Mouse (Mus musculus) kidney, adult 2 months (tissue): ENCODE measurements at regions not wholly inside any gene's neighbourhood (a gene's known extent, or its start where the extent isn't known, plus 50 kb on each side); places are given as distances from the start of the nearest gene placed in this dataset.
A peak's percentile ranks its signal among the peaks of the same experiment; 100 is the strongest.

ENCODE experiments used
- DNase-seq: peaks from one replicate; pipeline ENCODE4 v3.0.0; 2021
- H3K27ac ChIP-seq: fragments of 200-500 bp; 2 replicates; pipeline ENCODE4 v1.5.1; 2012; ENCODE audit warnings: low read depth, low read length, control low read depth, inconsistent platforms; ENCODE audit not compliant: insufficient read depth
- H3K27me3 ChIP-seq: fragments of 200-500 bp; replicated peaks from 2 replicates; pipeline ENCODE4 v1.6.1; 2012; ENCODE audit warnings: mild to moderate bottlenecking, moderate library complexity, low read length, inconsistent platforms; ENCODE audit not compliant: control insufficient read depth, insufficient read depth
- H3K36me3 ChIP-seq: fragments of 200-500 bp; 2 replicates; pipeline ENCODE4 v1.6.1; 2012; ENCODE audit warnings: mild to moderate bottlenecking, moderate library complexity, low read length, inconsistent platforms; ENCODE audit not compliant: control insufficient read depth, insufficient read depth
- H3K4me1 ChIP-seq: fragments of 200-500 bp; 2 replicates; pipeline ENCODE4 v1.6.1; 2011; ENCODE audit warnings: low read length; ENCODE audit not compliant: control insufficient read depth, insufficient read depth
- H3K4me3 ChIP-seq: fragments of 200-500 bp; 2 replicates; pipeline ENCODE4 v1.5.1; 2011; ENCODE audit warnings: mild to moderate bottlenecking, low read depth, low read length, control low read depth; ENCODE audit not compliant: insufficient read depth
- CTCF ChIP-seq: fragments of 200-500 bp; conservative IDR thresholded peaks from 2 replicates; pipeline ENCODE4 v1.5.1; 2011; ENCODE audit warnings: low read depth, mild to moderate bottlenecking, control low read depth, low read length, moderate library complexity, mixed read lengths; ENCODE audit not compliant: insufficient read depth, insufficient read length
- POLR2A ChIP-seq: fragments of 200-500 bp; IDR thresholded peaks from one replicate; pipeline ENCODE4 v1.6.1; 2011; ENCODE audit warnings: low read depth, low read length, control low read depth
- WGBS: fragments of 180-500 bp; shearing (Covaris S2); methylation state at CpG from one replicate; pipeline ENCODE4 v1.1.7; 2018; 5-methylcytosine and 5-hydroxymethylcytosine counted together

DNA sequence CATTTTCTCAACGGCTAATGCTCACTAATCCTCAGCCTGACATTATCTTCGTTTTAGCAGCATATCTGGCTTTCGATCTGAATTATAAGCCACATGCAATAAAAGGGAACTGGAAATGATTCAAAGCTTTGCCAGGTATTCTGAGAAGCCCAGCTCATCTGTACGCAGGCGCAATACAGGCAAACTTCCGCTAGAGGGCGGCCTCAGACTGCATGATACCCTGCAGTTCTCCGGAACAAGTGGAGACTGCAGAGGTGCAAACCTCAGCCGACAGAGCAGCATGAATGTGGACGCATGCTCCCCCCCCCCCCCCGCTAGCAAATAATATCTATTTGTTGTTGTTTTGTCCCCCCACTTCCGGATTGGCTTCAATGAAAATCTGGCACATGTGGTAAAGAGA, 75.3 kb upstream of the Shisa3 start:
- Histone ChIP-seq H3K27ac (no peak overlapping the region), H3K27me3 (no peaks in the 10 kb centered on the region), H3K4me1 (peaks cover 4% of the 10 kb centered on the region; the same call in 1 of the 2 replicates), H3K36me3 (no peaks in the 10 kb centered on the region), H3K4me3 (no peak overlapping the region)
- 3% methylated on average over 12 of the region's 12 CpGs for WGBS
- peak; percentile 81 for DNase-seq
- TF ChIP-seq CTCF, result peak; percentile 94
- TF ChIP-seq POLR2A, result no peak

DNA sequence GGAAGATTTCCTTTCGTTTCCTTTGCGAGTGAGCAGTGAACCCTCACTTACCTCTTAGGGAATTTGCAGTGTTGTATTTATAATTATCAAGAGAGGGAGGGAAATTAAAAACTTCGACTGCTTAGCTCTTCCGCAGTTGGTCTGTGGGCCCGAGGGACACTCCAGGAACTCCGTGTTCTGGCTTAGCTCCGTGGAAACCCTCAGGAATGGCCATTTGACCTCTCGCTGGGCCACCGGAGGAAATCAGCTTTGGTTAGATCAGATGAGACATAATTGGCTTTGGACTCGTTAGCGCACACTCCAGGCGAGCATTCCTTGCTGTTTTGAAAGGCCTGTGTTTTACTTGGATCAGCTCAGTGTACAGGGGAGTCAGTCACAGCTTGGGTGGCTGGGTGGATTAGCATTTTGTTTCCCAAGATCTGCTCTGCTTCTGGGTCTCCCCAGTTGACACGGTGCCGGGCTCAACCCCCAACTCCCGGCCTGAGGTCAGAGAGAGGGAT, 74.9 kb upstream of the Shisa3 start:
- 13% methylated on average over 15 of the region's 15 CpGs for WGBS
- H3K27ac ChIP-seq, result no peak overlapping the region
- peaks cover 4% of the 10 kb centered on the region; the same call in 1 of the 2 replicates for H3K4me1 ChIP-seq
- H3K4me3 ChIP-seq, result peak overlapping the region; percentile 27; the same call in 1 of the 2 replicates
- no peak for TF ChIP-seq CTCF
- TF ChIP-seq POLR2A, result no peak
- no peaks in the 10 kb centered on the region for H3K36me3 ChIP-seq
- no peaks in the 10 kb centered on the region for H3K27me3 ChIP-seq
- peak; percentile 21 for DNase-seq

DNA sequence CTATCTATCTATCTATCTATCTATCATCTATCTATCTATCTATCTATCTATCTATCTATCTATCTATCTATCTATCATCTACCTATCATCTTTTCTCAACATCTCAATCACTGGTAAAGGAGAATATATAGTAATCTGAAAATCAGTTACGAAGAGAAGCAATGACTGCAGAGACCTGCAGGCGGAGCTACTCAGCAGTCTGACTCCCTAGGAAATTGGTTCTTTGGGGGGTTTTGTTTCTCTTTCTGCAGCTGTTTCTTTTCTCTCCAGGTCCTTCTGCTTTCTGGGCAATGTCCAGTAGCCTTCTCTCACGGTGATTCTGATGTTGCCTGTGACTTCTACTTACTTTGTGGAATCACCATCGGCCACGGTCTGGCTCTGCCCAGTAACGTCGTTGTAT, 73.6 kb upstream of the Shisa3 start:
- DNase-seq, result no peak
- H3K4me1 ChIP-seq, result peaks cover 4% of the 10 kb centered on the region; the same call in 1 of the 2 replicates
- H3K27ac ChIP-seq, result no peak overlapping the region
- no peaks in the 10 kb centered on the region for H3K36me3 ChIP-seq
- TF ChIP-seq CTCF, result no peak
- WGBS, result 56% methylated on average over 7 of the region's 7 CpGs
- H3K4me3 ChIP-seq, result no peak overlapping the region
- no peaks in the 10 kb centered on the region for H3K27me3 ChIP-seq

DNA sequence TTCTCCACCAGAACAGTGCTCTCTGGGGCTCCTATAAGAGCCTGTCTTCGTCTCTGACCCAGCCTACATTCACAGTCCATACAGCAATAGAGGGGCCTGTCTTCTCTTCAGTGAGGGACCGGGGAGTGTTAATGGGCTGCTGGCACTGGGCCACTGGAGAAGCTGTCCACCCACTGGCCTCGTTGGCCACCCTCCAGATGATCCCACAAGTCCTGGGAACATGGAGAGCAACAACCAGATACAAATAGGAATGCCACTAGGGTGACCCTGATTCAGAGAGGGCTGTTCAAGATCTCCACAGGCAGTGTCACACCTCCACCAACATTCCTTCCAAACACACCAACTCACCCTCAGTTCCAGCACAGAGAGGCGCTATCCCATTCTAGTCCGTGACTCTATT, 69.7 kb upstream of the Shisa3 start:
- no peaks in the 10 kb centered on the region for H3K27me3 ChIP-seq
- H3K36me3 ChIP-seq, result no peaks in the 10 kb centered on the region
- H3K4me1 ChIP-seq, result peaks cover 1% of the 10 kb centered on the region; the same call in 1 of the 2 replicates
- no peak overlapping the region for H3K4me3 ChIP-seq
- TF ChIP-seq CTCF (no peak), POLR2A (no peak)
- no peak overlapping the region for H3K27ac ChIP-seq
- WGBS, result 80% methylated on average over 5 of the region's 5 CpGs
- DNase-seq, result no peak

DNA sequence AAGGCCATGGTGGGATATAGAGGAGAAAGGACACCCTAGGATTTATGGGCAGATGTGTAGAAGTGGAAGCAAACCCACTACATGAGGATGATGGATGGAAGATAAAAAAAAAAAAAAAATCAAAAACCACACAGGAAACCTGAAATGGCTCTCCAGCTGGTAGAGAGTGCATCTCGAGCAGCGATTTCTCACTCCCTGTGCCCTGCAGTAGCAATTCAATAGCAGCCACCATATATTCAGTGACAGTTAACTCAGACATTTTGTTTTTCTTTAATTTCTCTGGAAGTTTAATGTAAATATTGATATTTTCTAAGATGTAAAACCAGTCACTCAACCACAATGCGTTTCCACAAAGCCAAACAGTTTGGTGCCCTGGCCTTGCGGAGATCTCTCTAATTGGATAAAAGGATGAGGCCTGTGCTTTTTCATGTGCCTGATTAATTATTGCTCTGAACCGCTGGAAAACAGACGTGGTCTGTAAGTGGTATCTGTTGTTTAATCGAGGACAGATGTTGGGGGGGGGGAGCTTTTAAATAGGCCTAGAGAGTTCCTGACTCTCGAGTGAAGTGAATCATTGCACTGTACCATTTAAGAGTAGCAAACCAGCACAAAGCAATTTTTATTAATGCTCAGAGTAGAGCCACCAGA, 68.0 kb upstream of the Shisa3 start:
- no peak for DNase-seq
- no peak overlapping the region for H3K27ac ChIP-seq
- 58% methylated on average over 8 of the region's 8 CpGs for WGBS
- no peaks in the 10 kb centered on the region for H3K36me3 ChIP-seq
- H3K4me1 ChIP-seq, result no peaks in the 10 kb centered on the region
- TF ChIP-seq CTCF (no peak), POLR2A (no peak)
- no peak overlapping the region for H3K4me3 ChIP-seq
- no peaks in the 10 kb centered on the region for H3K27me3 ChIP-seq

DNA sequence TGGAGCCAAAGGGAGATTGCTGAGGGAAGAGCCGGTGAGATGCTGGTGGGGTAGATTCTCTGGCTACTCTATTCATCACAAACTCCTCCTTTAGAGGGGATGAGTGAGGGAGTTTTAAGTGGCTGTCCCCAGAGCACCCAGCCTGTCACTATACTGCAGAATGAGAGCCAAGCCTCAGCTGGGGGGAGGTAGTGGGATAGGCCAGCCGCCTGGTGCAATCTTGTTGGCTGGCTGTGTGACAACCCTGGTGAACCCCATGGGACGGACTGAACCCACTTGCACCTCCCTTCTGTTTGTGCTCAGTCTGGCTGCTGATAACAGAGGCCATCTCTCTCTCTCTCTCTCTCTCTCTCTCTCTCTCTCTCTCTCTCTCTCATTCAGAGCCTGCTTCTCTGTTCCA, 65.8 kb upstream of the Shisa3 start:
- no peak overlapping the region for H3K4me3 ChIP-seq
- 70% methylated on average over 3 of the region's 3 CpGs for WGBS
- H3K27me3 ChIP-seq, result no peaks in the 10 kb centered on the region
- H3K4me1 ChIP-seq, result no peaks in the 10 kb centered on the region
- no peak for DNase-seq
- H3K36me3 ChIP-seq, result no peaks in the 10 kb centered on the region
- no peak overlapping the region for H3K27ac ChIP-seq
- TF ChIP-seq POLR2A (no peak), CTCF (no peak)

DNA sequence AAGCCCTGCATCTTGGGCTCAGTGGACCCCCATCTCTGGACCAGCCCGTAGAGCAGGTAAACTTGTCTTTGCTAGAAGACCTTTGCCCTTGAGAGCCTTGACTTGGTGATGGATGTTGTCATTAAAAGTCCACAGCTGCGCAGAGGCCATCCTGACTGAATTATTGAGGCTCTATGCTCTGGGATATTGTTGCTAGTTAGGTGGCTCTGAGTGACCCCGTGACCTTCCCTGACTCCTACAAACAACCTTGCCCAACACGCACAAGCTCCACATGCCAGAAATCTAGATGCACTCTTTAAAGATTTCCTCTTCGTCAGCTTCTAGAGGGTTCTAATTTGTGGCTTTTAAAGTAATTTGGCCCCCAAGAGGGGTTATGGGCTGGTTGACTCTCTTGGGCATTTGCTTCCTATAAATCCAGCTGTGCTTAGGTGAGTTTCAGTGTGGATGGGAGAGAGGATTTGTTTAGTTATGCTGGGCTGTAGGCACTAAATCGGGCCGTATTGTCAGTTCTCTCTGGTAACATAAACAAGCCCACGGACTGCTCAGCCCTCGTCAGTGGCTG, 63.6 kb upstream of the Shisa3 start:
- no peak for DNase-seq
- TF ChIP-seq POLR2A (no peak), CTCF (no peak)

More for the DNA sequence above, 63.6 kb upstream of the Shisa3 start:
- 50% methylated on average over 9 of the region's 9 CpGs for WGBS
- H3K27ac ChIP-seq, result no peak overlapping the region
- no peaks in the 10 kb centered on the region for H3K36me3 ChIP-seq
- no peak overlapping the region for H3K4me3 ChIP-seq
- H3K4me1 ChIP-seq, result no peaks in the 10 kb centered on the region
- no peaks in the 10 kb centered on the region for H3K27me3 ChIP-seq
